Mouse (Mus musculus): ENCODE measurements around the gene Cmah. TPM values are rescaled to one million over a fixed set of nuclear protein-coding genes. Genes with fewer than 3 reads are reported as not detected.

Gene Cmah
- polyA plus RNA-seq, 1 experiment from 2014 or later: 0.23 TPM

DNA sequence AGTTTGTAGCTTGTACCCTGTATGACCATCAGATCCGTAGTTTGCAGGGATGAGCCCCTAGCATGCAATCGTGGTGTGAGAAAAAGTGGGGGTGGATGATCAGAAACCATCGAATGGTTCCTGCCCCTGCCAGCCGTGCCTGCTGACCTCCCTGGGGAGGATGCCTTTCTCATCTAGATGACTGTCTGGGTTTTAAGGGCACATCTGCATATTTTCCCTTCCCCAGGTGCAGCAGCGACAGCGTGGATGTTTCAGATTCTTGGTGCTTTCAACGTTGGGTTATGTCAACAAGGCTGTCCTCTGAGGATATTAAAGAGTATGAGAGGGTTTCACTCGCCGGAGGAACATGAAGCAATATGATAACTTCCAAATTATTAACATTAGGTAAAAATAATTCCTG lies 158.8 kb downstream of the Cmah start:
- Histone ChIP-seq H3K4me2 (ENCODE audit: low read length) (no peak overlapping the region), H3K4me1 (replicated peaks; ENCODE audit: control insufficient read depth, insufficient read depth, low read length) (no peaks in the 10 kb centered on the region), H3K27me3 (replicated peaks; ENCODE audit: control insufficient read depth, insufficient read depth, low read length) (no peaks in the 10 kb centered on the region), H3K9ac (ENCODE audit: low read length) (no peak overlapping the region), H3K36me3 (ENCODE audit: control insufficient read depth, insufficient read depth, low read length) (no peaks in the 10 kb centered on the region), H3K4me3 (ENCODE audit: low read depth, low read length) (no peak overlapping the region), H3K9me3 (ENCODE audit: control insufficient read depth, low read length) (no peaks in the 10 kb centered on the region), H3K27ac (ENCODE audit: low read depth) (no peak overlapping the region)
- ATAC-seq (replicated peaks; ENCODE audit: low FRiP score, low TSS enrichment, low read depth): no peak
- DNase-seq (ENCODE audit: low spot score): no peak
- WGBS: 64% methylated on average over 9 of the region's 9 CpGs

DNA sequence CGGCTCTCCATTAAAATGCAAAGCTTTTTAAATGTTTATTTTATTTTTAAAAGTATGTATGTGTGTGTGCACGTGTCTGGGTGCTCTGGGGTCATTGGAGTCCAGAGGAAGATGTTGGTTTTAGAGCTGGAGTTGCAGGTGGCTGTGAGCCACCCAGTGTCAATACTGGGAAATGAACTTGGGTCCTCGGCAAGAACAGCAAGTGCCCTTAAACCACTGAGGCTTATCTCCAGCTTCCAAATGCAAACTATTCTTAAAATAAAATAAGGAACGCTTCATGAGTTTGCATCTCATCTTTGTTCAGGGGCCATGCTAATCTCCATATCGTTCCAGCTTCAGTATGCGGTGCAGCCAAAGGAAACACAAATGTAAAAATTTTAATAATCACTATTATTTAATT lies 159.2 kb downstream of the Cmah start:
- no peaks in the 10 kb centered on the region for H3K9me3 ChIP-seq (ENCODE audit: control insufficient read depth, low read length)
- no peak overlapping the region for H3K4me3 ChIP-seq (ENCODE audit: low read depth, low read length)
- ATAC-seq (replicated peaks; ENCODE audit: low FRiP score, low TSS enrichment, low read depth) (no peak), DNase-seq (ENCODE audit: low spot score) (no peak)
- H3K4me1 ChIP-seq (replicated peaks; ENCODE audit: control insufficient read depth, insufficient read depth, low read length): no peaks in the 10 kb centered on the region
- no peaks in the 10 kb centered on the region for H3K27me3 ChIP-seq (replicated peaks; ENCODE audit: control insufficient read depth, insufficient read depth, low read length)
- 70% methylated on average over 6 of the region's 6 CpGs for WGBS
- H3K4me2 ChIP-seq (ENCODE audit: low read length): no peak overlapping the region
- no peak overlapping the region for H3K27ac ChIP-seq (ENCODE audit: low read depth)
- H3K9ac ChIP-seq (ENCODE audit: low read length): no peak overlapping the region
- H3K36me3 ChIP-seq (ENCODE audit: control insufficient read depth, insufficient read depth, low read length): no peaks in the 10 kb centered on the region

DNA sequence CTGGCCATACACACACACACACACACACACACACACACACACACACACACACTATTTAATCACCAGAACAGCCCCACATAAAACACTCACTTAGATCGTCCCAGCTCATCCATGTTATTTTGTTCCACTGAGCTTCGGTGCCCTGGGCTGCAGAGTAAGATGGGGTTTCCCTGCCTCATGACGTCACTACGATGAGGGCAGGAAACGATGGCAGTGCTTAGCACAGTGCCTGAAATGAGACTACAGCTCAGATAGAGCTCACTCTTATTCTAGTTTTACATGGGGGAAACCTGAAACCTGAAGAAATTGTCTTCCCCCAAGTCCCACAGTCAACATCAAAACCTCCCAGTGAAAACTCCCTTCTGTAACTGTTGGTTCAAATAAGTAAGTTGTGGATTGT lies 159.9 kb downstream of the Cmah start:
- Histone ChIP-seq H3K27ac (ENCODE audit: low read depth) (no peak overlapping the region), H3K4me2 (ENCODE audit: low read length) (no peak overlapping the region), H3K4me3 (ENCODE audit: low read depth, low read length) (no peak overlapping the region), H3K4me1 (replicated peaks; ENCODE audit: control insufficient read depth, insufficient read depth, low read length) (no peaks in the 10 kb centered on the region), H3K27me3 (replicated peaks; ENCODE audit: control insufficient read depth, insufficient read depth, low read length) (no peaks in the 10 kb centered on the region), H3K9ac (ENCODE audit: low read length) (no peak overlapping the region), H3K9me3 (ENCODE audit: control insufficient read depth, low read length) (no peaks in the 10 kb centered on the region), H3K36me3 (ENCODE audit: control insufficient read depth, insufficient read depth, low read length) (no peaks in the 10 kb centered on the region)
- DNase-seq (ENCODE audit: low spot score) (no peak), ATAC-seq (replicated peaks; ENCODE audit: low FRiP score, low TSS enrichment, low read depth) (no peak)
- WGBS: 83% methylated on average over 5 of the region's 5 CpGs

DNA sequence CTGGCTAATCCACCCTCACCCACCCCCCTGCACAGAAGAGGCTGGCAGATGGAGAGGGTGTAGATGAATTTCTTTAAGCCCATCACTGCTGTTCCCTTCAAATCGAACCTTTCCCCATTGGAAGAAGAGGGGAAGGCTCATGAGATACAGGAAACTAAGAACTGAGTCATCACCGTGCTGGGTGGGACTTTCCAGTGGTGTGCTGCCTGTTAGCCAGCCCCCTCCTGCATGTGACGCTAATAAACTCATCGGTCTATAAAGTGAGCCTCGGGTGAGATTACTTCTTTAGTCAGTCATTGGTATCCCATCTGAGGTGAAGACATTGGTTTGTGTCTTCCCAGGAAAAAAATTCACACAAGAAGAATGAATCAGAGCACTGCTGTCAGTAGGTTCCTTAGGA lies 160.3 kb downstream of the Cmah start:
- no peak overlapping the region for H3K9ac ChIP-seq (ENCODE audit: low read length)
- no peaks in the 10 kb centered on the region for H3K27me3 ChIP-seq (replicated peaks; ENCODE audit: control insufficient read depth, insufficient read depth, low read length)
- no peak for DNase-seq (ENCODE audit: low spot score)
- H3K4me3 ChIP-seq (ENCODE audit: low read depth, low read length): no peak overlapping the region
- no peak for ATAC-seq (replicated peaks; ENCODE audit: low FRiP score, low TSS enrichment, low read depth)
- WGBS: 86% methylated on average over 5 of the region's 5 CpGs
- H3K4me2 ChIP-seq (ENCODE audit: low read length): no peak overlapping the region
- no peak overlapping the region for H3K27ac ChIP-seq (ENCODE audit: low read depth)
- H3K9me3 ChIP-seq (ENCODE audit: control insufficient read depth, low read length): no peaks in the 10 kb centered on the region
- H3K36me3 ChIP-seq (ENCODE audit: control insufficient read depth, insufficient read depth, low read length): no peaks in the 10 kb centered on the region
- H3K4me1 ChIP-seq (replicated peaks; ENCODE audit: control insufficient read depth, insufficient read depth, low read length): no peaks in the 10 kb centered on the region

DNA sequence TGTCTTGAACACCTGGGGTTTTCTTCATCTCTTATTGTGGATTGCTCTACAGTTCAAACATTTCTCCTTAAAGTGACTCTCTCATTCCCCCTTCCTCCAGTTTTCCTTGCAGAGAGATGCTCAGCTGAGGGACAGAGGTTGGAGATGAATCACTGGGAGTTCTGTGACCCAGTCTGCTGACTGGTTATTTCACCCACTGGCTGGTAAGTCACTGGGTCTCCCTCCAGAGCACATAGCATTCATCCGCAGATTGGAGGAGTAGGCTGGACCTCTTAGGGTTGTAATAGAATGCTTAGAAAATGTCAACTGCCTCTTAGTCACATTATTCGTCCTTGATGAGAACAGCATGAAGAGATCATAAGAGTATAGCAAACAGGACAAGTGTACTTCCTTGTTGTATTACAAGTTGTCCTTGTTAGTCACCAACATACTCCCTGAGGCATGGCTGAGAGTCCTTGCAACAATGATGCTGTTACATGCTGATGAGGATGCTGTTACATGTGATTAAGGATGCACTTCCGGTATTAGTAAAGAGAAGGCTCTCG lies 161.4 kb downstream of the Cmah start:
- no peak overlapping the region for H3K4me3 ChIP-seq (ENCODE audit: low read depth, low read length)
- WGBS: 96% methylated on average over 4 of the region's 4 CpGs
- DNase-seq (ENCODE audit: low spot score) (no peak), ATAC-seq (replicated peaks; ENCODE audit: low FRiP score, low TSS enrichment, low read depth) (no peak)
- H3K4me2 ChIP-seq (ENCODE audit: low read length): no peak overlapping the region
- no peaks in the 10 kb centered on the region for H3K27me3 ChIP-seq (replicated peaks; ENCODE audit: control insufficient read depth, insufficient read depth, low read length)
- no peak overlapping the region for H3K9ac ChIP-seq (ENCODE audit: low read length)
- H3K27ac ChIP-seq (ENCODE audit: low read depth): no peak overlapping the region
- H3K36me3 ChIP-seq (ENCODE audit: control insufficient read depth, insufficient read depth, low read length): no peaks in the 10 kb centered on the region
- no peaks in the 10 kb centered on the region for H3K4me1 ChIP-seq (replicated peaks; ENCODE audit: control insufficient read depth, insufficient read depth, low read length)
- H3K9me3 ChIP-seq (ENCODE audit: control insufficient read depth, low read length): no peaks in the 10 kb centered on the region

DNA sequence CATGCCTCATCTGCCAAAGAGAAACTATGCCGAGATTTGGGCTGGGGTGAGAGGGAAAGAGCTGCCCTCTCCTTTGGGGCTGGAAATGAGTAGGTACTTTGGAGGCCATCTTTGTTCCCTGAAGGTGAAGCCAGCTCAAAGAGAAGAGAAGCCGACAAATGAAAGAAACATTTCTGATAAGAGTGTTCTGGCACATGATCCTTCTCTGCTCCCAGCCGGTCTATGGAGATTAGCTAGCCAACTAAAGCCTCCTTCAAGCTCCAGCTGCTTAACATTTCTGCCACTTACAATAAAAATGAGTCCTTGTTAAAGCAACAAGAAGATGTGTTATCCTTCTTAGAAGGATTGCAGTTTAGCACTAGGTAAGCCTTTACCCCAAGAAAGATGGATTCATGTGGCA lies 162.3 kb downstream of the Cmah start:
- H3K4me3 ChIP-seq (ENCODE audit: low read depth, low read length): no peak overlapping the region
- 82% methylated on average over 3 of the region's 3 CpGs for WGBS
- ATAC-seq (replicated peaks; ENCODE audit: low FRiP score, low TSS enrichment, low read depth): no peak
- H3K4me2 ChIP-seq (ENCODE audit: low read length): no peak overlapping the region
- no peaks in the 10 kb centered on the region for H3K4me1 ChIP-seq (replicated peaks; ENCODE audit: control insufficient read depth, insufficient read depth, low read length)
- no peaks in the 10 kb centered on the region for H3K9me3 ChIP-seq (ENCODE audit: control insufficient read depth, low read length)
- no peak for DNase-seq (ENCODE audit: low spot score)
- no peak overlapping the region for H3K9ac ChIP-seq (ENCODE audit: low read length)
- no peaks in the 10 kb centered on the region for H3K36me3 ChIP-seq (ENCODE audit: control insufficient read depth, insufficient read depth, low read length)
- H3K27me3 ChIP-seq (replicated peaks; ENCODE audit: control insufficient read depth, insufficient read depth, low read length): no peaks in the 10 kb centered on the region
- H3K27ac ChIP-seq (ENCODE audit: low read depth): no peak overlapping the region

DNA sequence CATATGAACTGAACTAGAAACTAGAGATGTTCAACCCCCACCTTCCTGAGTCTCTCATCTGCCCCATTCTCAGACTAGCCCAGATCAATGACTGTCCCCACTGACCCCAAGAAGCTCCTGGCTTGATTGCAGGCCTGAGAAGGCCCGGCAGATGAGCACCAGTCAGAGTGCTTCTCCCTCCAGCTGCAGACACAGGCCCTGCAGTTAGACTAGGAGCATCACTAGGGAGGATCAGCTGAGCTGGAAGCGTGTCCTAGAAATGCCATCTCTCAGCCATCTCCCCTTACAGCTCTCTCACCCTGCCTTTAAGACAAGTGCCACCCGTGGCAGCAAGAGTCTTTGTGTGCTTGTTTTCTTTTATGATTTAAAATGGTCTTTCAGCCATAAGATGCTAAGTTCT lies 162.8 kb downstream of the Cmah start:
- H3K36me3 ChIP-seq (ENCODE audit: control insufficient read depth, insufficient read depth, low read length): no peaks in the 10 kb centered on the region
- ATAC-seq (replicated peaks; ENCODE audit: low FRiP score, low TSS enrichment, low read depth) (no peak), DNase-seq (ENCODE audit: low spot score) (no peak)
- no peak overlapping the region for H3K4me2 ChIP-seq (ENCODE audit: low read length)
- no peak overlapping the region for H3K4me3 ChIP-seq (ENCODE audit: low read depth, low read length)
- H3K4me1 ChIP-seq (replicated peaks; ENCODE audit: control insufficient read depth, insufficient read depth, low read length): no peaks in the 10 kb centered on the region
- no peaks in the 10 kb centered on the region for H3K27me3 ChIP-seq (replicated peaks; ENCODE audit: control insufficient read depth, insufficient read depth, low read length)
- H3K9me3 ChIP-seq (ENCODE audit: control insufficient read depth, low read length): no peaks in the 10 kb centered on the region
- WGBS: 74% methylated on average over 3 of the region's 3 CpGs
- H3K27ac ChIP-seq (ENCODE audit: low read depth): no peak overlapping the region
- no peak overlapping the region for H3K9ac ChIP-seq (ENCODE audit: low read length)

DNA sequence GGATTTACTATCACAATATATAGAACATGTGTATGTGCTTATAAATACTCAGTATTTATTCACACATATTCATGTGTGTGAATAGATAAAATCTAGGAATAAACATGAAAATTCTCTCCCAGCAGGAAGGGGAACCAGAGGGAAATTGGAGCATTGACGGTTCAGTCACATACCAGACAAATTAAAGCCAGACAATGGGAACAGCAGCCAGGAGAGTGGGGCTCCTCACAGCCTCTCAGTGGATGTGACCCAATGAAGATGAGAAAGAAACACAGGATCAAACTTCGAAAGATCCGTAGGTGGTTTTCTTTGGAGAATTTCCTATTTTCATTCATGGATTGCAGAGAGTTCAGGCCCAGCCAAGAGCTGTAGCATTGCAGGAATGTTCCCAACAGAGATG lies 163.9 kb downstream of the Cmah start:
- WGBS: 75% methylated on average over 3 of the region's 3 CpGs
- Histone ChIP-seq H3K4me3 (ENCODE audit: low read depth, low read length) (no peak overlapping the region), H3K4me2 (ENCODE audit: low read length) (no peak overlapping the region), H3K9me3 (ENCODE audit: control insufficient read depth, low read length) (no peaks in the 10 kb centered on the region), H3K27ac (ENCODE audit: low read depth) (no peak overlapping the region), H3K9ac (ENCODE audit: low read length) (no peak overlapping the region), H3K4me1 (replicated peaks; ENCODE audit: control insufficient read depth, insufficient read depth, low read length) (no peaks in the 10 kb centered on the region), H3K27me3 (replicated peaks; ENCODE audit: control insufficient read depth, insufficient read depth, low read length) (no peaks in the 10 kb centered on the region), H3K36me3 (ENCODE audit: control insufficient read depth, insufficient read depth, low read length) (no peaks in the 10 kb centered on the region)
- ATAC-seq (replicated peaks; ENCODE audit: low FRiP score, low TSS enrichment, low read depth) (no peak), DNase-seq (ENCODE audit: low spot score) (no peak)

DNA sequence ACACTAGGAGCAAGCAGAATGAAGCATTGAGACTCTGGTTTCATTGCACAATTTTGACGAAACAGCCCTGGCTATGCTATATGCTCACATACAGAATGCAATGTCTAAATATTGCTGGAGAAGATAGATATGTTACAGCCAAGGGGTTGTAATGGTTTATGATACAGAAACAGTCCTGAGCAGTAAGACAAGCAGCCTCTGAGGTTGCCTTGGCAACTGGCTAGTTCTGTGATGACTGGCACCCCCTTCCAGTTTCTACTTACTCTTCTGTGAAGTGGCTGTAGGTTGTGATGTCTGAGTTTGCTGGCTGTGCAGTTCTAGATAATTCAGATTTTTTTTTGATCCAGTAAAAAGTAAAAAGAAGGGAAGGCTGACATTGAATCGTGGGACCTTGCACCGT lies 166.6 kb downstream of the Cmah start:
- WGBS: 73% methylated on average over 3 of the region's 3 CpGs
- no peaks in the 10 kb centered on the region for H3K4me1 ChIP-seq (replicated peaks; ENCODE audit: control insufficient read depth, insufficient read depth, low read length)
- no peaks in the 10 kb centered on the region for H3K9me3 ChIP-seq (ENCODE audit: control insufficient read depth, low read length)
- H3K36me3 ChIP-seq (ENCODE audit: control insufficient read depth, insufficient read depth, low read length): no peaks in the 10 kb centered on the region
- H3K4me3 ChIP-seq (ENCODE audit: low read depth, low read length): no peak overlapping the region
- no peaks in the 10 kb centered on the region for H3K27me3 ChIP-seq (replicated peaks; ENCODE audit: control insufficient read depth, insufficient read depth, low read length)
- no peak overlapping the region for H3K4me2 ChIP-seq (ENCODE audit: low read length)
- H3K27ac ChIP-seq (ENCODE audit: low read depth): no peak overlapping the region
- DNase-seq (ENCODE audit: low spot score) (no peak), ATAC-seq (replicated peaks; ENCODE audit: low FRiP score, low TSS enrichment, low read depth) (no peak)
- H3K9ac ChIP-seq (ENCODE audit: low read length): no peak overlapping the region
